ENCODE assay signal across 8 mouse cellular contexts in genomic region chr17:24529883-24530282, GRCm38 (mm10). TPM values are rescaled to one million over a fixed set of nuclear protein-coding genes. Genes with fewer than 3 reads are reported as not detected.
DNase-seq lines count a peak whose midpoint lies in the region; ATAC-seq and TF ChIP-seq lines count a peak whose summit lies in the region.

No protein-coding gene starts in this region.

- no peaks in the 10 kb centered on the region; the same call in 1 of the 2 replicates for H3K27me3 ChIP-seq in heart, embryonic 13.5 days (replicated peaks)
- no peaks in the 10 kb centered on the region for H3K27me3 ChIP-seq in hindbrain, embryonic 11.5 days (ENCODE audit: control insufficient read depth, insufficient read depth, low read length)
- no peaks in the 10 kb centered on the region for H3K27me3 ChIP-seq in thymus, adult 2 months (ENCODE audit: control insufficient read depth, insufficient read depth, low read length)

- TF ChIP-seq POLR2A in thymus, adult 2 months (IDR thresholded peaks at IDR 0.05; ENCODE audit: control insufficient read depth, extremely low read depth, insufficient read depth, low read length, poor library complexity) = no peak

- peaks cover 27% of the 10 kb centered on the region for H3K36me3 ChIP-seq in heart, embryonic 13.5 days
- H3K36me3 ChIP-seq in ES-E14 (ENCODE audit: control insufficient read depth, insufficient read depth, low read length, poor library complexity, severe bottlenecking) (peaks cover 21% of the 10 kb centered on the region), macrophage (ENCODE audit: inconsistent target) (no peaks in the 10 kb centered on the region)
- no peaks in the 10 kb centered on the region; the same call in 1 of the 2 replicates for H3K36me3 ChIP-seq in hindbrain, embryonic 11.5 days (ENCODE audit: control insufficient read depth, insufficient read depth, low read length)
- no peaks in the 10 kb centered on the region for H3K36me3 ChIP-seq in thymus, adult 2 months (ENCODE audit: control insufficient read depth, insufficient read depth, low read length)

- in situ Hi-C loops in ES-E14 (cut with MboI; ENCODE audit: low sequenced_read_pairs in 2 of 2, unreplicated experiment in 2 of 2) = no loop called here

- no peak for DNase-seq in heart, postnatal 4 days
- no peak for DNase-seq in ES-E14 (ENCODE audit: low read depth, low spot score)
- no peak for DNase-seq in hindbrain, embryonic 11.5 days (ENCODE audit: low spot score)
- DNase-seq in right cerebral cortex, adult 18-20 months = no peak
- no peak for DNase-seq in thymus, adult 2 months
- DNase-seq in spleen, postnatal 10 days (ENCODE audit: low spot score in 2 of 2) = no peak

- peaks cover 68% of the 10 kb centered on the region for H3K4me1 ChIP-seq in heart, embryonic 13.5 days
- H3K4me1 ChIP-seq in ES-E14 (ENCODE audit: control insufficient read depth in 2 of 2, insufficient read depth in 2 of 2, low read length in 2 of 2, poor library complexity in 1 of 2) = peaks cover 1 to 17% of the 10 kb centered on the region in 2 experiments; a peak in 1 of 4 replicates
- peaks cover 16% of the 10 kb centered on the region for H3K4me1 ChIP-seq in hindbrain, embryonic 11.5 days (replicated peaks; ENCODE audit: control insufficient read depth, insufficient read depth, low read length)
- peaks cover 23% of the 10 kb centered on the region for H3K4me1 ChIP-seq in thymus, adult 2 months (replicated peaks; ENCODE audit: control insufficient read depth, insufficient read depth, low read length)

- peak overlapping the region; percentile 87 for H3K4me3 ChIP-seq in heart, embryonic 13.5 days
- H3K4me3 ChIP-seq in ES-E14 (ENCODE audit: insufficient read depth in 1 of 2, low read depth in 1 of 2, low read length in 2 of 2, poor library complexity in 1 of 2, severe bottlenecking in 1 of 2) = peak overlapping the region; percentile 94 to 97
- H3K4me3 ChIP-seq in hindbrain, embryonic 11.5 days (ENCODE audit: low read depth, low read length) = peak overlapping the region; percentile 64
- H3K4me3 ChIP-seq in macrophage (ENCODE audit: inconsistent target) = peak overlapping the region; percentile 82; the same call in 1 of the 2 replicates
- no peak overlapping the region for H3K4me3 ChIP-seq in thymus, adult 2 months (ENCODE audit: control insufficient read depth, insufficient read depth, low read length)

- WGBS in heart, embryonic 13.5 days = 20% methylated on average over 5 of the region's 5 CpGs
- WGBS in hindbrain, embryonic 11.5 days = 22% methylated on average over 5 of the region's 5 CpGs
- 57% methylated on average over 5 of the region's 5 CpGs for WGBS in macrophage (ENCODE audit: missing documents)
- WGBS in thymus, adult 2 months = 62% methylated on average over 5 of the region's 5 CpGs

- TF ChIP-seq CTCF in thymus, adult 2 months (IDR thresholded peaks at IDR 0.05; ENCODE audit: borderline replicate concordance, control insufficient read depth, extremely low read depth, insufficient read depth, low read length, poor library complexity) = no peak

- H3K4me2 ChIP-seq in heart, embryonic 13.5 days = peak overlapping the region; percentile 93
- H3K4me2 ChIP-seq in hindbrain, embryonic 11.5 days (replicated peaks; ENCODE audit: low read depth, low read length) = peak overlapping the region; percentile 83

- H3K9me3 ChIP-seq in heart, embryonic 13.5 days = no peaks in the 10 kb centered on the region
- H3K9me3 ChIP-seq in ES-E14 (ENCODE audit: control insufficient read depth, insufficient read depth, low read depth, low read length) = no peaks in the 10 kb centered on the region
- no peaks in the 10 kb centered on the region for H3K9me3 ChIP-seq in hindbrain, embryonic 11.5 days (ENCODE audit: control insufficient read depth, low read length)

- no peak for ATAC-seq in heart, embryonic 13.5 days (ENCODE audit: extremely low read depth, insufficient number of reproducible peaks, low FRiP score, low TSS enrichment)
- no peak for ATAC-seq in hindbrain, embryonic 11.5 days (ENCODE audit: low FRiP score)

- H3K79me2 ChIP-seq in macrophage (ENCODE audit: inconsistent target) = peaks cover 47% of the 10 kb centered on the region

- peak overlapping the region; percentile 83 for H3K27ac ChIP-seq in heart, embryonic 13.5 days (replicated peaks)
- H3K27ac ChIP-seq in ES-E14 (ENCODE audit: insufficient read depth, low read depth, low read length, poor library complexity, severe bottlenecking) (peak overlapping the region; percentile 80; the same call in 1 of the 2 replicates), macrophage (no peak overlapping the region)
- H3K27ac ChIP-seq in hindbrain, embryonic 11.5 days (ENCODE audit: low read depth, low read length) = no peak overlapping the region
- no peak overlapping the region for H3K27ac ChIP-seq in thymus, adult 2 months (ENCODE audit: control insufficient read depth, insufficient read depth, low read length)

- peak overlapping the region; percentile 91 for H3K9ac ChIP-seq in heart, embryonic 13.5 days
- H3K9ac ChIP-seq in ES-E14 (ENCODE audit: insufficient read depth, low read depth, low read length, poor library complexity, severe bottlenecking) = peak overlapping the region; percentile 95
- H3K9ac ChIP-seq in hindbrain, embryonic 11.5 days (ENCODE audit: low read depth, low read length) = peak overlapping the region; percentile 77; the same call in 1 of the 2 replicates

TF ChIP-seq in ES-E14, 5 proteins besides CTCF, POLR2A, EP300 and RAD21 (continues in another document):
- TF ChIP-seq MAFK (IDR thresholded peaks at IDR 0.05; ENCODE audit: insufficient read depth, low read depth, low read length) (no peak), ZNF384 (IDR thresholded peaks at IDR 0.05; ENCODE audit: low read depth, low read length) (no peak), CHD2 (IDR thresholded peaks at IDR 0.05; ENCODE audit: low read depth, low read length) (no peak)

RNA-seq across cellular contexts. Expression of gene Traf7, which starts 2.1 kb away (rescaled TPM):
- polyA plus RNA-seq in heart, embryonic 13.5 days (2015; fragmentation: Nextera tagmentation; extraction: Ambion mirVana) = 72.5 and 76.1 TPM in 2 replicates
- 100 to 1,000 TPM in 1 of 2 experiments, 10 to 100 TPM in 1; 97.6 to 106 TPM for total RNA-seq in heart, postnatal 4 days (2021)
- total RNA-seq in ES-E14 (2012; rRNA removed) = 149 and 228 TPM in 2 replicates
- 65.8 and 71.1 TPM in 2 replicates for polyA plus RNA-seq in hindbrain, embryonic 11.5 days (2014; fragmentation: Nextera tagmentation; extraction: Ambion mirVana)
- total RNA-seq in macrophage (2018; cell fraction: chromatin; rRNA removed) = 100 to 1,000 TPM; 173 to 419 (median 321) TPM
- 10 to 100 TPM; 30.1 to 57.9 (median 41.2) TPM for total RNA-seq in macrophage (2018; cell fraction: cytosol; rRNA removed)
- total RNA-seq in macrophage (2018; cell fraction: nucleus; rRNA removed) = 100 to 1,000 TPM in 19 of 26 experiments, 10 to 100 TPM in 7; 69.3 to 237 (median 137) TPM
- 42.9 to 61.3 TPM (median 48.4 TPM) in 3 replicates for polyA plus RNA-seq in macrophage (2018)
- 339 and 362 TPM in 2 replicates for polyA plus RNA-seq in thymus, adult 2 months (2012; rRNA removed)

RNA-seq across cellular contexts. Expression of gene Rab26, which starts 4.1 kb away (rescaled TPM):
- 1.0 and 1.4 TPM in 2 replicates for polyA plus RNA-seq in heart, embryonic 13.5 days (2015; fragmentation: Nextera tagmentation; extraction: Ambion mirVana)
- total RNA-seq in heart, postnatal 4 days (2021) = under 1 TPM; 0.27 to 0.38 TPM
- 2.8 and 7.4 TPM in 2 replicates for total RNA-seq in ES-E14 (2012; rRNA removed)
- 1.8 and 2.8 TPM in 2 replicates for polyA plus RNA-seq in hindbrain, embryonic 11.5 days (2014; fragmentation: Nextera tagmentation; extraction: Ambion mirVana)
- total RNA-seq in macrophage (2018; cell fraction: chromatin; rRNA removed) = 1 to 10 TPM in 15 of 26 experiments, under 1 TPM in 6, not detected in 5; 0.63 to 4.8 (median 2.2) TPM
- under 1 TPM in 6 of 26 experiments, not detected in 20; 0.05 to 0.23 (median 0.14) TPM for total RNA-seq in macrophage (2018; cell fraction: cytosol; rRNA removed)
- total RNA-seq in macrophage (2018; cell fraction: nucleus; rRNA removed) = 1 to 10 TPM in 10 of 26 experiments, under 1 TPM in 13, not detected in 3; 0.52 to 1.9 (median 0.94) TPM
- polyA plus RNA-seq in macrophage (2018) = not detected in 3 replicates
- polyA plus RNA-seq in thymus, adult 2 months (2012; rRNA removed) = 1.6 and 1.9 TPM in 2 replicates

RNA-seq across cellular contexts. Expression of gene Pkd1, which starts 19.8 kb away (rescaled TPM):
- polyA plus RNA-seq in heart, embryonic 13.5 days (2015; fragmentation: Nextera tagmentation; extraction: Ambion mirVana) = 10.9 and 14.2 TPM in 2 replicates
- total RNA-seq in heart, postnatal 4 days (2021) = 10 to 100 TPM; 50.1 to 52.6 TPM
- total RNA-seq in ES-E14 (2012; rRNA removed) = 27.8 and 35.9 TPM in 2 replicates
- 16.0 and 22.2 TPM in 2 replicates for polyA plus RNA-seq in hindbrain, embryonic 11.5 days (2014; fragmentation: Nextera tagmentation; extraction: Ambion mirVana)
- total RNA-seq in macrophage (2018; cell fraction: chromatin; rRNA removed) = 100 to 1,000 TPM in 13 of 26 experiments, 10 to 100 TPM in 13; 25.1 to 158 (median 102) TPM
- total RNA-seq in macrophage (2018; cell fraction: cytosol; rRNA removed) = 10 to 100 TPM in 25 of 26 experiments, 1 to 10 TPM in 1; 7.6 to 34.1 (median 18.5) TPM
- 100 to 1,000 TPM in 7 of 26 experiments, 10 to 100 TPM in 19; 18.4 to 169 (median 80.3) TPM for total RNA-seq in macrophage (2018; cell fraction: nucleus; rRNA removed)
- 9.7 to 18.0 TPM (median 16.3 TPM) in 3 replicates for polyA plus RNA-seq in macrophage (2018)
- 85.0 and 92.8 TPM in 2 replicates for polyA plus RNA-seq in thymus, adult 2 months (2012; rRNA removed)

RNA-seq across cellular contexts. Expression of gene Caskin1, which starts 41.5 kb away (rescaled TPM):
- 0.55 and 0.76 TPM in 2 replicates for polyA plus RNA-seq in heart, embryonic 13.5 days (2015; fragmentation: Nextera tagmentation; extraction: Ambion mirVana)
- total RNA-seq in heart, postnatal 4 days (2021) = under 1 TPM; 0.34 to 0.91 TPM
- total RNA-seq in ES-E14 (2012; rRNA removed) = 1.8 and 2.0 TPM in 2 replicates
- polyA plus RNA-seq in hindbrain, embryonic 11.5 days (2014; fragmentation: Nextera tagmentation; extraction: Ambion mirVana) = 6.4 and 9.2 TPM in 2 replicates
- total RNA-seq in macrophage (2018; cell fraction: chromatin; rRNA removed) = 1 to 10 TPM in 1 of 26 experiments, under 1 TPM in 10, not detected in 15; 0.09 to 1.2 (median 0.42) TPM
- total RNA-seq in macrophage (2018; cell fraction: cytosol; rRNA removed) = under 1 TPM in 3 of 26 experiments, not detected in 23; 0.03 to 0.05 (median 0.04) TPM
- total RNA-seq in macrophage (2018; cell fraction: nucleus; rRNA removed) = under 1 TPM in 7 of 26 experiments, not detected in 19; 0.06 to 0.21 (median 0.15) TPM
- polyA plus RNA-seq in macrophage (2018) = not detected in 3 replicates
- 0.15 and 0.20 TPM in 2 replicates for polyA plus RNA-seq in thymus, adult 2 months (2012; rRNA removed)

RNA-seq across cellular contexts. Expression of gene Mlst8, which starts 51.0 kb away (rescaled TPM):
- 18.1 TPM in 2 replicates for polyA plus RNA-seq in heart, embryonic 13.5 days (2015; fragmentation: Nextera tagmentation; extraction: Ambion mirVana)
- 10 to 100 TPM; 14.9 to 16.3 TPM for total RNA-seq in heart, postnatal 4 days (2021)
- 24.2 and 32.8 TPM in 2 replicates for total RNA-seq in ES-E14 (2012; rRNA removed)
- polyA plus RNA-seq in hindbrain, embryonic 11.5 days (2014; fragmentation: Nextera tagmentation; extraction: Ambion mirVana) = 27.8 and 37.7 TPM in 2 replicates
- total RNA-seq in macrophage (2018; cell fraction: chromatin; rRNA removed) = 10 to 100 TPM in 20 of 26 experiments, 1 to 10 TPM in 6; 4.1 to 47.2 (median 23.0) TPM
- total RNA-seq in macrophage (2018; cell fraction: cytosol; rRNA removed) = 10 to 100 TPM in 7 of 26 experiments, 1 to 10 TPM in 19; 1.7 to 14.0 (median 8.5) TPM
- 10 to 100 TPM in 16 of 26 experiments, 1 to 10 TPM in 10; 3.9 to 36.4 (median 12.4) TPM for total RNA-seq in macrophage (2018; cell fraction: nucleus; rRNA removed)
- polyA plus RNA-seq in macrophage (2018) = 10.9 to 13.2 TPM (median 11.6 TPM) in 3 replicates
- polyA plus RNA-seq in thymus, adult 2 months (2012; rRNA removed) = 78.9 and 84.5 TPM in 2 replicates

Comparison
In these comparisons a context has a peak if more than half of its experiments do, and no peak if none do; other contexts are left out.
1. H3K27ac ChIP-seq: peak in heart, embryonic 13.5 days (single experiment) and ES-E14 (single experiment); none in hindbrain, embryonic 11.5 days (single experiment), macrophage (single experiment) and thymus, adult 2 months (single experiment).
2. Peak in every context shown above with its lines, with median percentiles within 50 percentile points of each other: H3K9ac ChIP-seq.